Mouse (Mus musculus) embryonic stem cell, embryonic (primary cell): ENCODE data around the gene Wnt8b.

ENCODE experiments used
- CTCF ChIA-PET, 4 experiments: fragments of 300-600 bp in 2 of 4; fragments of 350-600 bp in 2 of 4; sonication (Branson Sonifier 250); formaldehyde crosslinking; loops; one replicate each; lab custom pipeline; 2022; ENCODE audit warnings: inconsistent platforms in 2 of 4; lab: Charles Lee
- POLR2A ChIA-PET, 4 experiments: fragments of 300-600 bp in 2 of 4; fragments of 350-600 bp in 2 of 4; sonication (Branson Sonifier 250); formaldehyde crosslinking; loops; one replicate each; lab custom pipeline; 2022; ENCODE audit warnings: antibody characterized with exemption in 4 of 4, inconsistent platforms in 1 of 4; lab: Charles Lee

The Wnt8b gene

DNA sequence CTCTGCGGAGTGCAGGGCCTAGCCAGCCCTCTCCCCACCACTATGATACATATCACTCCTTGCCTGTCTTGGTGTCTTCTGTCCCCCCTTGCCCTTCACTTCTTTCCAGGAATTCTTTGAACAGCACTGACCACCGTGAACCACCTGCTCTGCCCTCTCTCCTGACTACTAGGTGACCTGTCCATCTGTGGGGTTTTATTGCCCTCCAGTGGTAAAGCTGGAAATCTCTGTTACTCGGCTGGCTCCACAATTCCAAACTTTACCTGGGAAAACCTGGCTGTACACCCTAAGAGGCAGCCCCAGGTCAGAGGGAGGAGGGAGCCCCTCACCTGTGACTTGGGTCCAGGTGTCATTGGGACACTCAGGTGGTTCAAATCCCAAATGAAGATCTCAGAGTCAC, 42.1 kb downstream of the Wnt8b start:
- ChIA-PET CTCF (interaction anchor here in 3 of 4 experiments (0.7 to 1.6 kb wide), 7 partner anchors 9 to 59 kb away, joined by 3 to 5 read pairs (median 3); no protein-coding TSS in a partner anchor), POLR2A (interaction anchor here in 3 of 4 experiments (0.6 to 1.4 kb wide), 3 partner anchors 22 to 147 kb away, joined by 3 to 5 read pairs (median 3); no protein-coding TSS in a partner anchor)

DNA sequence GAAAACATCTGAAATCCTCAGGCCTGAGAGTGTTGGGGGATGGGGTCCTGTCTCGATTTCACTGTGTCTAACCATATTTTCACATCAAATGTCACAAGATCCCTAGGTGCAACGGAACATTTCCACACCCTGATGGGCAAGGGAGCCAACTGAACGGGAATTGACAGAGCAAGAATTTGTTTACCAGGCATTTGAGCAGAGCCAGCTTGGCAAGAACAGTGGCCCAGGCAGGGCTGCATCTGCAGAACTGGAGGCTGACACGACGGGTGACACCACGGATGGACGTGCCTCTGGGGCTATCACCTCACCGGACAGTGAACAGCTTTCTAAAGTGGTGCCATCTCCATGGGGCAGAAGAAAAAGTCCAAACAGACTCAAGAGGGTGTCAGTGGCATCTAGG, 44.1 kb downstream of the Wnt8b start:
- ChIA-PET CTCF (interaction anchor here in 2 of 4 experiments (0.6 to 0.8 kb wide), 2 partner anchors 19 to 45 kb away, joined by 3 to 4 read pairs; no protein-coding TSS in a partner anchor), POLR2A (interaction anchor here in 1 of 4 experiments (1.6 kb wide), 1 partner anchor 13 kb away, joined by 4 read pairs; no protein-coding TSS in a partner anchor)

DNA sequence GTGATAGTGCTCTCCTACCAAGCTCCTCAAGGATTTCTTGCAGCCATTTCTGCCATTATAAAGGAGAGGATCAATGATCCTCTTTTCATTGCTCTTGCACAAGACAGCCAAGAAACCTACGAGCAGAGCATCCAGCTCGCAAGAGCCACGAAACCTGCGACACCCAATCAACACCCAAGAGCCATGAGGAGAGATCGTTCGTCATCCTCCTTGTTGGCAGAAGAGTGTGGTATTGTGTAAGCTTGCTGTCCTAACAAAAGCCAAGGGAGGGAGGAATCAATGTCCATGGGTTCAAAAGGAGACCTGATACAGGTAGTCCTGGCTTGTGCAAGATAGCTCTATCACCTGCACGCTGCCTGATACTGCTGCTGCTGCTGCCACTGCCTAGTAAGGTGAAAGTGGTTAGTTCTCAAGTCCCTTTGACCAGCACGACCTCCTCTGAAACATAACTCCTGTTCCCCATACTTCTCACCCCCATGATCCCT, 49.5 kb downstream of the Wnt8b start:
- CTCF ChIA-PET = interaction anchor here in 1 of 4 experiments (1.2 kb wide), 1 partner anchor 24 kb away, joined by 4 read pairs; no protein-coding TSS in a partner anchor
- POLR2A ChIA-PET = interaction anchor here in 2 of 4 experiments (0.8 to 1.4 kb wide), 2 partner anchors 8 to 28 kb away, joined by 3 read pairs; no protein-coding TSS in a partner anchor

DNA sequence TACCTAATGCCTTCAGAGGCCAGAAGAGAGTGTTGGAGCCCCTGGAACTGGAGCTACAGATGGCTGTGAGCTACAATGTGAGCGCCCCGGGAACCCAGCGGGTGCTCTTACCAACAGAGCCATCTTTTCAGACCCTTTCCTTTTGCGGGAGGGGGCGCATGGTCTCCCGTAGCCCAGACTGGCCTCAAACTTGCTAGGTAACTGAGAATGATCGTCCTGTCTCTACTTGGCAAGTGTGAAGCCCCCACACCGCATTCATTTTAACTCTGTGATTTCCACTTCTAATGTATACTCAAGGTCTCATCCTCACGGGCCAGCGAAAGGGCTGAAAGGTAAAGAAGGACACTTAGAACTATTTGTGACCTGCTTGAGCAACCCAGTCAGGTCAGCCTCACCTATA, 51.1 kb downstream of the Wnt8b start:
- ChIA-PET POLR2A (interaction anchor here (0.6 to 3.4 kb wide), 15 partner anchors 11 to 1909 kb away, joined by 3 to 16 read pairs (median 4); partner anchors contain the start of genes Hif1an (in 3 of the 4) and Ndufb8 (in 1 of the 4)), CTCF (interaction anchor here (0.5 to 2.0 kb wide), 62 partner anchors 9 to 963 kb away, joined by 3 to 22 read pairs (median 4); partner anchors contain the start of genes Hif1an (in 3 of the 4), Ndufb8 (in 3 of the 4) and Kazald1 (in 1 of the 4))

DNA sequence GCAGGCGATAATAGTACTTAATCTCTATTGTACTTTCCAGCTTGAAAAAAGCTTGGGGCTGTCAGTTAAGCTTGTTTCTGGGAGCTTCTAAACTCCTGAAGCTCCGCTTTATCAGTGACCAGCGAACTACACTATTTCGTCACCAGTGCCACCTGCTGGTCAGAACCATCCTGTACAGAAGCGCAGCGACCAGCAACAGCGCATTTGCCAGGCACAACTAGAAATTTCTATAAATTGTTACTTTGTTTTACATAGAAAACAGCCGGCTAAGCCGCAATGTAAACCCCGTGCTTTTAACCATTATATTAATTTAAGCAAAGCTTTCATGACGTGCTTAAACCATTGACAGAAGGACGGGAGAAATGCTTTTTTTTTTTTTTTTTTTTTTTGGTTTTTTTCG, 51.5 kb downstream of the Wnt8b start:
- ChIA-PET CTCF (interaction anchor here (0.5 to 2.0 kb wide), 60 partner anchors 10 to 963 kb away, joined by 3 to 22 read pairs (median 4); partner anchors contain the start of genes Hif1an (in 3 of the 4), Ndufb8 (in 3 of the 4) and Kazald1 (in 1 of the 4)), POLR2A (interaction anchor here (0.6 to 3.4 kb wide), 16 partner anchors 10 to 1908 kb away, joined by 3 to 16 read pairs (median 4); partner anchors contain the start of genes Hif1an (in 3 of the 4) and Ndufb8 (in 1 of the 4))

DNA sequence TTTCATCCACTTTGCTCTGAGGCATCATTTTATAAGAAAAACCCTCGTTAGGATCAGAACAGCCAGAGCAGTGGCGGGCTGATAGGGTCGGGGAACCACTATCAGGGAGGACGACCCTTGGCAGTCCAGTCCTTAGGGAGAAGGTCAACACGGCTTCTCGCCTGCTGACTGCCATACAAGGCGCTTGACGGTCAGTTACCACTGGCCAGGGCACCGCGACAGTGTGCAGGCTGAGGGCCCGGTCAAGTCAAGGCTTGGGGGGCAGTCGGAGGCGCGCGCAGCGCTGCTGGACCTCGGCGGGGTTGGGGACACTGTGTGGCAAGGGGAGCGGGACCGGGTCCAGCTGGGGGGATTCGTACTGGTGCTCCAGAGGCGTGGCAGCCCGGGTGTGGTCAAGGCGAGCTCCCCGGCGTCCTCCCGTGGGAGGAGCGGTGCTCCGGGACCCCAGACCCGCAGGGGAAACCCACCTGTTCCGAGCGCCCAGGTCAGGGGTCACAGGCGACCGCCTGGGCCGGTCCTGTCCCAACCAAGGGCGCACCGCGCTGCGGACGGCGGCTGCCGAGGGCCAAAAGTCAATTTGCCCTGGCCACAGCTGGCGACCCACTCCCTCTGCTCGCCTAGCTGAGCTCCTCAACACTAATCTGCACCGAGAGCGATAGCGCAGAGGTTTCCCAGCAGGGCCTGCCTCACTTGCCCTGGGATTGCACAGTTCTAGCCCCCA, 52.2 kb downstream of the Wnt8b start, which contains the start of gene Sec31b:
TSS of gene Sec31b (minus strand) at position 544 of the 721 bp plus-strand sequence.
- CTCF ChIA-PET = interaction anchor here (0.6 to 2.0 kb wide), 38 partner anchors 9 to 713 kb away, joined by 3 to 22 read pairs (median 4); partner anchors contain the start of genes Hif1an (in 4 of the 4) and Ndufb8 (in 1 of the 4)
- POLR2A ChIA-PET = interaction anchor here (1.0 to 3.4 kb wide), 14 partner anchors 9 to 350 kb away, joined by 3 to 16 read pairs (median 4); partner anchors contain the start of genes Hif1an (in 3 of the 4) and Ndufb8 (in 2 of the 4)

DNA sequence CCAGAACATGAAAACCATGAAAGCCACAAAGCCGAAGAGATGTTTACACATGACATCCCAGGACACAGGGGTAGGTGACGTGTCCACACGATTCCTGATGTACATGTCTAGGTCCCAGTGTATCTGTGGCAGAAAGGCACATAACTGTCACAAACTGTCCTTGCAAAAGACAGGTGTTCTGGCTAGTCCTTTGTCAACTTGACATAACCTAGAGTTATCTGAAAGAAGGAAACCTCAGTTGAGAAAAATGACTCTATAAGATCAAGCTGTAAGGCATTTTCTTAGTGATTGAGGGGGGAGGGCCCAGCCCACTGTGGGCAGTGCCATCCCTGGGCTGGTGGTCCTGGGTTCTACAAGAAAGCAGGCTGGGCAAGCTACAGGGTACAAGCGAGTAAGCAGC, 59.5 kb downstream of the Wnt8b start, which contains the start of gene Gm20538:
TSS of gene Gm20538 (minus strand) at position 101 of the 400 bp plus-strand sequence.
- CTCF ChIA-PET = no interaction called here
- POLR2A ChIA-PET = interaction anchor here in 1 of 4 experiments (0.7 kb wide), 1 partner anchor 87 kb away, joined by 3 read pairs; no protein-coding TSS in a partner anchor

DNA sequence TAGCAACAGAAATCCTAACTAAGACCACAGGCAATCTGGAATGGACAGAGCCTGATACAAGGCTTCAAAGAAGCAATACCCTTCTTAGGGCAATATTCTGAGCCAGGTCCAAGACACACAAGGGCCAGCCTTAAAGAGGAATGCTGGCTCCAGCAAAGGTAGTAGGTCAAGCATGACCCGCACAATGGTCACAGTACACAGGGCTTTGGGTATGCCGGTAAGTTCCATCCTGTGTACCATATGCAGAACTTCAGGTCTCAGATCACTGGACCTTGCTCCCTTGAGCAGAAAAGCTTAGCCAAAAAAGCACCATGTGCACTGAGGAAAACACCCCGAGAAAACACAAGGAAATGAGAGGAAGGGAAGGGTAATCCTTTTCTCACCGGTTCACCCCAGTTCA, 60.0 kb downstream of the Wnt8b start:
- ChIA-PET POLR2A (interaction anchor here in 2 of 4 experiments (0.6 to 0.7 kb wide), 2 partner anchors 71 to 88 kb away, joined by 3 to 4 read pairs; no protein-coding TSS in a partner anchor), CTCF (no interaction called here)

DNA sequence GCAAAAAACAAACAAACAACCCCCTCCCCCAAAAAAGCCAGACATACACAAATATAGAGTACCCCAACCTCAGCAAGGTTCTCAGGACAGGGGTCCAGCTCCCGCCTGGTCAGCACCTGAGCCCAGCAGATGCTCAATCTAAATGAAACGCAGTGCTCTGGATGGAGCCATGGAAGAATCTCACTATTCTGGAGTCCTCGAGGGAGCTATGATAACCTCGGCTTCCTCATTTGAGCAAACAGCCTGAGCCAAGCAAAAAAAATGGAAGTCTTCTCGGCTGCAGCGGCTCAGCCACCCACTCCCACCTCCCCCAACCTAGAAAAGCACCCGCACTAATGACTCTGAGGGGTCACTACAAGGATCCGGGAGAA, 61.2 kb downstream of the Wnt8b start:
- ChIA-PET POLR2A (interaction anchor here (0.5 to 1.4 kb wide), 7 partner anchors 8 to 493 kb away, joined by 3 to 6 read pairs (median 3); partner anchors contain the start of genes Hif1an (in 2 of the 4), Sec31b (in 1 of the 4) and Sfxn3 (in 1 of the 4)), CTCF (interaction anchor here in 2 of 4 experiments (1.5 to 1.8 kb wide), 2 partner anchors 9 to 10 kb away, joined by 4 to 12 read pairs; partner anchors contain the start of gene Hif1an (in 1 of the 2))

DNA sequence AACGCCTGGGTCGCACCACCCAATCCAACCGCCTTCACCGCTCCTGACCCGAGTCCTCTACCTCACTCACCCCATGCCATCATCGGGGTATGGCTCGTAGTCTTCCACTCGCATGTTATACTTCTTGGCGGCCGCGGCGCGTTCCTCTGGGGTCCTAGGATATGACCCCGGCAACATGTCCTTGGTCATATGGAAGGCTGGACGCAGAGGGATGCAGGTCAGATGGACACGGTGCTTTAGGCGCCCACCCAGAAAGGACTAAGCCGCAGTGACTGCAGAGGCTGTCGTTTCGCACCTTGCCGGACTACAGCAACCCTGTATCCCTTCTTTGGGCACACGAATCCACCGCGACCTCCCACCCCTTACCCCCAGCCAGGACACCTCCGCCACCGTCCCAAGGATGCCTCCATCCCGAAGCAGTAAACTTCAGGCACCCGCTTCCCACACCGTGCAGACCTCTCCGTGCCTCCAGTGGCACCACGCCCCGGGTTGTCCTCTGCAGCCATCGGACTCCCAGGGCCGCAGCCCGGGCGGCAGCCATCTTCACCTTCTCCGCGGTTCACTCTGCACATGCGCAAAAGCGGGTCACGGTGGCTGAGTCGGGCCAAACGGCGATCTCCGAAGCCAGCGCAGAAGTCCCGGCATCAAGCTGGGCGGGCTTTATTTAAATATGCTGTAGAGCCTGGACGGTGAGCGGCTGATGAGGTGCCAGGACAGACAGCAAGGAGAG, 61.8 kb downstream of the Wnt8b start, which contains the start of gene Ndufb8:
TSS of gene Ndufb8 (minus strand) at position 580 of the 730 bp plus-strand sequence.
- ChIA-PET POLR2A (interaction anchor here (0.5 to 1.4 kb wide), 22 partner anchors 7 to 615 kb away, joined by 3 to 9 read pairs (median 4); partner anchors contain the start of genes Hif1an (in 2 of the 4), Sec31b (in 2 of the 4), Kazald1 (in 1 of the 4) and Sfxn3 (in 1 of the 4)), CTCF (interaction anchor here (0.5 to 1.8 kb wide), 12 partner anchors 8 to 1441 kb away, joined by 3 to 12 read pairs (median 4); partner anchors contain the start of genes Hif1an (in 1 of the 4) and Sec31b (in 1 of the 4))

DNA sequence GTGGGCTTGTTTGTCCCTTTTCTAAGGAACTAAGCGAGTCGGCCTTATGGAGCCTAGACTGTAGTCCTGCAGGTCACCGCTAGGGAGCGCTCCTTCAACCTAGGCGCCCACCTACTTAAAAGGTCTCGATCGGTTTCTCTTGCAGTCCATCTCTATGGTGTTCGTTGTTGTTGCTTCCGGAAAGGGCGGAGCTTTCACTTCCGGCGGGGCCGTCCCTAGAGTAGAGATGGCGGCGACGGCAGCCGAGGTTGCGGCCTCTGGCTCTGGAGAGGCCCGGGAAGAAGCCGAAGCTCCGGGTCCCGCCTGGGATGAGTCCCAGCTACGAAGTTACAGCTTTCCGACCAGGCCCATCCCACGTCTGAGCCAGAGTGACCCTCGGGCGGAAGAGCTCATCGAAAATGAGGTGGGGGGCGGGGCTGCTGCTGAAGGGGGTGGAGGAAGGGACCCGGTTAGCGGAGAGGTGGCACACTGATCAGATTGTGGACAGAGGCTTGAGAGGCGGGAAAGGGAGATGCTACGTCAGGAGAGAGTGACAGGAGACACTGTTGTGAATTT, 69.5 kb downstream of the Wnt8b start, which contains the start of gene Hif1an:
TSS of gene Hif1an (plus strand) at position 199 of the 555 bp plus-strand sequence.
- ChIA-PET CTCF (interaction anchor here (0.5 to 2.1 kb wide), 46 partner anchors 8 to 1941 kb away, joined by 3 to 13 read pairs (median 3); partner anchors contain the start of genes Sec31b (in 3 of the 4), Kazald1 (in 1 of the 4), Ndufb8 (in 1 of the 4) and Slf2 (in 1 of the 4)), POLR2A (interaction anchor here (0.5 to 3.2 kb wide), 52 partner anchors 8 to 888 kb away, joined by 3 to 25 read pairs (median 4); partner anchors contain the start of genes Sec31b (in 3 of the 4), Scd1 (in 2 of the 4), Bloc1s2 (in 1 of the 4) and Kazald1 (in 1 of the 4))
